Mouse (Mus musculus): ENCODE results near the gene Lypd6b. TPM values are rescaled to one million over a fixed set of nuclear protein-coding genes. Genes with fewer than 3 reads are reported as not detected.

Lypd6b gene
- polyA plus RNA-seq, 1 experiment from 2014 or later: 2.0 TPM

- Histone ChIP-seq H3K36me3 (no peaks in the 10 kb centered on the region), H3K9ac (no peak overlapping the region), H3K27me3 (replicated peaks) (no peaks in the 10 kb centered on the region), H3K4me2 (replicated peaks) (no peak overlapping the region), H3K27ac (no peak overlapping the region), H3K4me3 (replicated peaks) (no peak overlapping the region), H3K9me3 (no peaks in the 10 kb centered on the region), H3K4me1 (replicated peaks) (no peaks in the 10 kb centered on the region)
- 73% methylated on average over 12 of the region's 12 CpGs for WGBS
- no peak for ATAC-seq
Measured at GRCm38 (mm10) chr2:49837454-49838059, 50.1 kb downstream of the Lypd6b start.

DNA sequence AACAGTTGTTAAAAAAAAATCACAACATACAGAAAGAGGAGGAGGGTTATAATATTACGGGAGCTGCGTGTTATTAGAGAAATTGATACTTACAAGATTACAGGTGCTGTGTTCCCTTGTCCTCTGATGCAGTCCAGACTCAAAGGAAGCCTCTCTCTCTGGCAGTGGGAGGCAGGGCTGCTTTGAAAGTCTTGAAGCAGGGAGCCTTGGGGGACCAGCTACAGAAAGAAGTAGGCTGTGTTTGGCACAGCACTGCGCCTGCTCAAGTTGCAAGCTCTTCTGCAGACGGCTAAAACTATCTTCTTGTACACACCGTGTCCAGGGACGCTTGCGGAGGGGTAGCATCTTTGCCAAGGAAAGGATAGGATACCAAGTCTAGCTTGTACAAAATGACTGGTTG lies 51.1 kb downstream of the Lypd6b start:
- Histone ChIP-seq H3K4me2 (replicated peaks) (no peak overlapping the region), H3K27ac (no peak overlapping the region), H3K36me3 (no peaks in the 10 kb centered on the region), H3K4me1 (replicated peaks) (no peaks in the 10 kb centered on the region), H3K9ac (no peak overlapping the region), H3K27me3 (replicated peaks) (no peaks in the 10 kb centered on the region), H3K4me3 (replicated peaks) (no peak overlapping the region), H3K9me3 (no peaks in the 10 kb centered on the region)
- no peak for ATAC-seq
- WGBS: 61% methylated on average over 7 of the region's 7 CpGs

GRCm38 (mm10) chr2:49840573-49840972 lies 53.1 kb downstream of the Lypd6b start:
- no peaks in the 10 kb centered on the region for H3K9me3 ChIP-seq
- WGBS: 22% methylated on average over 6 of the region's 6 CpGs
- no peak overlapping the region for H3K4me2 ChIP-seq (replicated peaks)
- H3K4me3 ChIP-seq (replicated peaks): no peak overlapping the region
- no peaks in the 10 kb centered on the region for H3K36me3 ChIP-seq
- peak; percentile 31; the same call in 1 of the 2 replicates for ATAC-seq
- H3K9ac ChIP-seq: no peak overlapping the region
- no peak overlapping the region for H3K27ac ChIP-seq
- H3K4me1 ChIP-seq (replicated peaks): no peaks in the 10 kb centered on the region
- no peaks in the 10 kb centered on the region for H3K27me3 ChIP-seq (replicated peaks)

DNA sequence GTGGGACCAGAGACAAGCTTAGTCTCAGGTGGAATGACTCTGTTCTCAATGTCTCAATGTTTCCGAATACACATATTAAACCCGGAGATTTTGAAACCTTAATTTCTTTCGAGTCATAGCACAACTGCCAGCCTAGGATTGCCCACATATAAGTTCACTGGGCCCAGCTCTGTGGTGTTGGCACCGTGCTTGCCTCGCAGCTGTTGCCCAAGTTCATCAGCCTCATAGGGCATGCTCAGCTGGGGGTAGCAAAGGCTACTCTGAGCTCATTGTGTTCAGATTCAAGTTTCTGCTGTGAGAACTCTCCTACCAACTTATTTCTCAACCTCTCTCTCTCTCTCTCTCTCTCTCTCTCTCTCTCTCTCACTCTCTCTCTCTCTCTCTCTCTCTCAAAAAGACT lies 53.6 kb downstream of the Lypd6b start:
- Histone ChIP-seq H3K27me3 (replicated peaks) (no peaks in the 10 kb centered on the region), H3K36me3 (no peaks in the 10 kb centered on the region), H3K4me3 (replicated peaks) (no peak overlapping the region), H3K9ac (no peak overlapping the region), H3K9me3 (no peaks in the 10 kb centered on the region), H3K4me1 (replicated peaks) (no peaks in the 10 kb centered on the region), H3K27ac (no peak overlapping the region), H3K4me2 (replicated peaks) (no peak overlapping the region)
- 88% methylated on average over 5 of the region's 5 CpGs for WGBS
- ATAC-seq: no peak

DNA sequence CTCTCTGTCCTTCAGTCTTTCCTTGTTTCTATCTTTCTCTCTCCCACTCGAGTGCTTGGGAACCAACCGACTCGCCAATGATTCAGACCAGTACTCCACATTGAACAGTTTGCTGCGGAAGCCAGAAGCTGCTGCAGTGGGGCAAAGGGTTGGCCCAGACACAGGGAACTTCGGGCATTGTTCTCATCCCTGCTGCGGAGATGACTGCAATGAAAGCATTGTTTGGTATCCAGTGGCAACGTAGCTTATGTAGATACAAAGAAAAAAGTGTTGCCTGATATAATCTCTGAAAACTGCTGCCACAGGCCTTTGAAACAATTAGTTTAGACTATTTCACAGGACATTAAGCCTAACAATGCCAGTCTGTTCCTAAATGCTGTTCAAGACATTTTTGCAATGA lies 57.6 kb downstream of the Lypd6b start:
- ATAC-seq: no peak
- H3K4me3 ChIP-seq (replicated peaks): no peak overlapping the region
- no peaks in the 10 kb centered on the region for H3K27me3 ChIP-seq (replicated peaks)
- no peak overlapping the region for H3K27ac ChIP-seq
- H3K4me2 ChIP-seq (replicated peaks): no peak overlapping the region
- 69% methylated on average over 7 of the region's 7 CpGs for WGBS
- H3K9ac ChIP-seq: no peak overlapping the region
- no peaks in the 10 kb centered on the region for H3K4me1 ChIP-seq (replicated peaks)
- no peaks in the 10 kb centered on the region for H3K36me3 ChIP-seq
- no peaks in the 10 kb centered on the region for H3K9me3 ChIP-seq

GRCm38 (mm10) chr2:49846097-49846496 lies 58.6 kb downstream of the Lypd6b start:
- no peak for ATAC-seq
- Histone ChIP-seq H3K9me3 (no peaks in the 10 kb centered on the region), H3K9ac (no peak overlapping the region), H3K4me3 (replicated peaks) (no peak overlapping the region), H3K4me2 (replicated peaks) (no peak overlapping the region), H3K36me3 (no peaks in the 10 kb centered on the region), H3K4me1 (replicated peaks) (no peaks in the 10 kb centered on the region), H3K27me3 (replicated peaks) (no peaks in the 10 kb centered on the region), H3K27ac (no peak overlapping the region)
- WGBS: 58% methylated on average over 3 of the region's 3 CpGs

DNA sequence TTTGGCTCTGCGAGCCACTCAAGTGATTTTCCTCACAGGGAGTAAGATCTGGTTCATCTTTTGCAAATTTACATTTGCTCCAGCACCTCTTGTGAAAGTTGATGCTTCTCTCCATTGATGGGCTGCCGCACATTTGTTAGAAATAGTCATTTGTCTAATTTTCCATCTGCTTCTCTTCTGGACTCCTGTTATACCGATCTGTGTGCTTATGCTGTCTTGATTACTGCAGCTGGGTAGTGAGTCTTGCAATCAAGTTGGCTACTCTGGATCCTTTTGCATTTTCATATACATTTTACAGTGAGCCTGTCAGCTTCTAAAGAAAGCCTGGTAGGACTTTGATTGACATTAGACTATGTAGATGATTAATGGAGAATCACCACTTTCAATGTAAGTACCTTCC lies 59.4 kb downstream of the Lypd6b start:
- no peak overlapping the region for H3K9ac ChIP-seq
- WGBS: 74% methylated on average over 3 of the region's 3 CpGs
- H3K4me1 ChIP-seq (replicated peaks): no peaks in the 10 kb centered on the region
- no peaks in the 10 kb centered on the region for H3K36me3 ChIP-seq
- no peaks in the 10 kb centered on the region for H3K9me3 ChIP-seq
- no peak overlapping the region for H3K27ac ChIP-seq
- no peak overlapping the region for H3K4me2 ChIP-seq (replicated peaks)
- no peaks in the 10 kb centered on the region for H3K27me3 ChIP-seq (replicated peaks)
- no peak for ATAC-seq
- no peak overlapping the region for H3K4me3 ChIP-seq (replicated peaks)

DNA sequence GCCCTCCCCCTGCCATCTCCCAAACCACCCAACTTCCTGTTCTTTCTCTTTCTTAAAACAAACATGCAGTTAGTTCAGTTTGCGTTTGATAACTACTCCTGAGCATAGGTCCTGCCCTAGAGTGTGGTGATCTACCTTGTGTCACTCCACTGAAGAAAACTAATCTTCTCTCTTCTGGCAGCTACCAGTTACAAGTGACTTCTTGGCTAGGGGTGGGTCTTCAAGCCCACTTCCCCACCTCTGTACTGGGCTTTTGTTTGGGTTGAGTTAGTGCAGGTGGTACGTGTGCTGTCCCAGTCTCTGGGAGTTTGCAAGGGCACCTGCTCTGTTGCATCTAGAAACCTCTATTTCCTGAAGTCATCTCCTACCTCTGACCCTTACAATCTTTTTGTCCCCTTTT lies 60.3 kb downstream of the Lypd6b start:
- no peaks in the 10 kb centered on the region for H3K4me1 ChIP-seq (replicated peaks)
- H3K4me2 ChIP-seq (replicated peaks): no peak overlapping the region
- no peaks in the 10 kb centered on the region for H3K9me3 ChIP-seq
- no peak overlapping the region for H3K27ac ChIP-seq
- no peak overlapping the region for H3K9ac ChIP-seq
- no peak overlapping the region for H3K4me3 ChIP-seq (replicated peaks)
- ATAC-seq: no peak
- WGBS: 41% methylated on average over 2 of the region's 2 CpGs
- H3K27me3 ChIP-seq (replicated peaks): no peaks in the 10 kb centered on the region
- no peaks in the 10 kb centered on the region for H3K36me3 ChIP-seq

GRCm38 (mm10) chr2:49849771-49850170 lies 62.3 kb downstream of the Lypd6b start:
- no peak for ATAC-seq
- Histone ChIP-seq H3K4me1 (replicated peaks) (no peaks in the 10 kb centered on the region), H3K27me3 (replicated peaks) (no peaks in the 10 kb centered on the region), H3K4me3 (replicated peaks) (no peak overlapping the region), H3K9ac (no peak overlapping the region), H3K27ac (no peak overlapping the region), H3K9me3 (no peaks in the 10 kb centered on the region), H3K4me2 (replicated peaks) (no peak overlapping the region), H3K36me3 (no peaks in the 10 kb centered on the region)
- whole genome bisulfite sequencing: 75% methylated on average over 1 of the region's 1 CpGs

DNA sequence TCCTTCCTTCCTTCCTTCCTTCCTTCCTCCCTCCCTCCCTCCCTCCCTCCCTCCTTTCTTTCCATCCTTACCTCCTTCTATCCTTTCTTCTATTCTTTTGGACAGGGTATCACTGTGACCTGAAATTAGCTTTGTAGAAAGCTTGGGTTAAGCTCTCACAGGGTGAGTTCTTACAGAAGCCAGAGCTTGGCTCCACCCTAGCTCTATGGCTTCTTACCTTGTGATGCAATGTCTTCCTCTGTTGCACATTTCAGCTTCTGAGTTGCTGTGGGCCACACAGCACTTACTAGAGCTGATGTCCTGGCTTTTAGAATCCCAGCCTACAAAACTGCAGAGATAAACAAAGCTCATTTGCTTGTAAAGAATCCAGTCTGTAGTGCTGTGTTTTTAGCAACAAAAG lies 64.5 kb downstream of the Lypd6b start:
- Histone ChIP-seq H3K4me2 (replicated peaks) (no peak overlapping the region), H3K27me3 (replicated peaks) (no peaks in the 10 kb centered on the region), H3K9ac (no peak overlapping the region), H3K4me3 (replicated peaks) (no peak overlapping the region), H3K27ac (no peak overlapping the region), H3K9me3 (no peaks in the 10 kb centered on the region), H3K36me3 (no peaks in the 10 kb centered on the region), H3K4me1 (replicated peaks) (no peaks in the 10 kb centered on the region)
- no peak for ATAC-seq

DNA sequence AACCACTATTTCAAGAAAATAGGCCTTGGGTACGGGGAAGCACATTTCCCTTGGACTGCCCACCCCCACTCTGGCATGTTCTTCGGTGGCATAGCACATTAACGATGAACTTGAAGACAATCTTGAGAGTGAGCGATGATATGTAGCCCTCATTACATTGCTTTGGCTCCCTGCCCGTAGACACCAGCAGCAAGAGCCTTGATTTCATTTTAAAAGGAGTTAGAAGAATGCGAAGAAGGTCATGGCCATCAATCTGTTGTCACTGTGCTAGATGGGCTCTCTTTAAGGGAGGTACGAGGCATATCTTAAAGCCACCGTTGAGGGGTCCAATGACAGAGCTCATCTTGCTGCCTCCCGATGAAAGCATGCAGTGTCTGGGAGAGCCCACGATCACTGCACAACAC lies 68.7 kb downstream of the Lypd6b start:
- H3K27ac ChIP-seq: no peak overlapping the region
- no peak for ATAC-seq
- H3K9ac ChIP-seq: no peak overlapping the region
- no peaks in the 10 kb centered on the region for H3K9me3 ChIP-seq
- 55% methylated on average over 10 of the region's 10 CpGs for WGBS
- H3K4me3 ChIP-seq (replicated peaks): no peak overlapping the region
- 0 out of 2 replicates have a peak, but pooled peaks cover under 1% of the 10 kb centered on the region for H3K4me1 ChIP-seq (replicated peaks)
- no peaks in the 10 kb centered on the region for H3K27me3 ChIP-seq (replicated peaks)
- peak overlapping the region; percentile 24; the same call in 1 of the 2 replicates for H3K4me2 ChIP-seq (replicated peaks)
- no peaks in the 10 kb centered on the region for H3K36me3 ChIP-seq

- H3K27ac ChIP-seq: no peak overlapping the region
- WGBS: 74% methylated on average over 5 of the region's 5 CpGs
- H3K9ac ChIP-seq: no peak overlapping the region
- H3K36me3 ChIP-seq: no peaks in the 10 kb centered on the region
- 0 out of 2 replicates have a peak, but pooled peaks cover 3% of the 10 kb centered on the region for H3K4me1 ChIP-seq (replicated peaks)
- no peak for ATAC-seq
- no peaks in the 10 kb centered on the region for H3K27me3 ChIP-seq (replicated peaks)
- no peak overlapping the region for H3K4me3 ChIP-seq (replicated peaks)
- H3K9me3 ChIP-seq: no peaks in the 10 kb centered on the region
- 0 out of 2 replicates have a peak overlapping the region, but pooled peaks have one; percentile 24 for H3K4me2 ChIP-seq (replicated peaks)
Measured at GRCm38 (mm10) chr2:49856584-49856983, 69.1 kb downstream of the Lypd6b start.

DNA sequence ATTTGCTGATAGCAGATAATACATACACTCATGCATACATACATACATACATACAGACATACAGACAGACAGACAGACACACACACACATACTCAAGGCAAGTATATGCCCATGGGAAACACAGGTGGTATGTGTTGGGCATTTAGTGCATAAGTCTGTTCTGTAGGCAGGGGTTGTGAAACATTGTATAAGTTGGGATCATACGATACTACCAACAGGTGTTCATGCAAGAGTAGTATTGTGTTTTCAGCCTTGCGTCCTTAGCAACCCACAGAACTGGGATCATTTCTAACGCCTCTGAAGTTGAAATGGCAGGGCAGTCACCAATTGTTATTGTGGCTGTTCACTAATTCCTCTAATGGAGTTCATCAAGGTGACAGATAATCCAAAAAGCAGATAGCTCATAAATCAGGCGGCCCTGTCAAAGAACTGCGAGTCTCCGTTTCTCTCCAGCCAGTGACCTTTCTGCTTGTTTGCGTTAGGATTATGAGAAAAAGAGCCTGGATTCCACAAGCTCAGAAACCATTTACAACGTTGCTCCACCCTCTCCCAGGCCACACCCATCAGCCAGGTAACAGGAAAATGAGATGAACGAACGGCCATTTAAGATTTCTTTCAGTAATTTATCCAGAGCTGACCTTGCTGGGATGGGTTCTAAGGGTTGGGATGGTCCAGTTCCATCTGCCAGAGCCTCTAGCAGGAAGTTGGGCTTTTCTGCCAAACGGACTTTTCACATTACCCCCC lies 72.9 kb downstream of the Lypd6b start:
- Histone ChIP-seq H3K27ac (no peak overlapping the region), H3K9me3 (no peaks in the 10 kb centered on the region), H3K4me1 (replicated peaks) (0 out of 2 replicates have a peak, but pooled peaks cover 3% of the 10 kb centered on the region), H3K9ac (no peak overlapping the region), H3K27me3 (replicated peaks) (no peaks in the 10 kb centered on the region), H3K36me3 (no peaks in the 10 kb centered on the region), H3K4me2 (replicated peaks) (peak overlapping the region; percentile 34; the same call in 1 of the 2 replicates), H3K4me3 (replicated peaks) (no peak overlapping the region; the same call in 1 of the 2 replicates)
- ATAC-seq: peak; percentile 83
- 24% methylated on average over 11 of the region's 11 CpGs for WGBS
